Mouse (Mus musculus) Patski (cell line): ENCODE data around the gene Lama2. TPM values are rescaled to one million over a fixed set of nuclear protein-coding genes. Genes with fewer than 3 reads are reported as not detected.

Source experiments
- ATAC-seq: fragments of 100-300 bp; one replicate; pipeline ENCODE4 v1.8.0; 2021
- CTCF ChIA-PET: fragments of 350-600 bp; sonication (Branson Sonifier 250); formaldehyde crosslinking; loops from one replicate; lab custom pipeline; 2022; ENCODE audit warnings: inconsistent platforms; lab: Charles Lee
- POLR2A ChIA-PET: fragments of 350-600 bp; sonication (Branson Sonifier 250); formaldehyde crosslinking; loops from one replicate; lab custom pipeline; 2022; ENCODE audit warnings: antibody characterized with exemption, inconsistent platforms; lab: Charles Lee
- DNase-seq: peaks from one replicate; pipeline ENCODE4 v3.0.0-alpha.2; 2011; ENCODE audit warnings: low read depth, low spot score
- H3K27me3 ChIP-seq: fragments of 371-371 bp; one replicate; pipeline ENCODE4 v1.5.1; 2021
- CTCF ChIP-seq: fragments of 100-300 bp; IDR thresholded peaks from one replicate; pipeline ENCODE4 v1.5.1; 2021
- in situ Hi-C: fragments of 300-500 bp; cut with MboI; formaldehyde crosslinking; loops from 3 replicates; pipeline ENCODE4 v1.11.1; 2018; ENCODE audit warnings: low pct_unique_long_range_greater_than_20kb, mixed read lengths
- polyA plus RNA-seq: library from polyadenylated mRNA; unstranded; gene quantifications from one replicate; pipeline ENCODE4 v1.2.3, GENCODE M21; 2021

The Lama2 gene
- polyA plus RNA-seq, 1 experiment from 2014 or later, result 0.01 TPM

DNA sequence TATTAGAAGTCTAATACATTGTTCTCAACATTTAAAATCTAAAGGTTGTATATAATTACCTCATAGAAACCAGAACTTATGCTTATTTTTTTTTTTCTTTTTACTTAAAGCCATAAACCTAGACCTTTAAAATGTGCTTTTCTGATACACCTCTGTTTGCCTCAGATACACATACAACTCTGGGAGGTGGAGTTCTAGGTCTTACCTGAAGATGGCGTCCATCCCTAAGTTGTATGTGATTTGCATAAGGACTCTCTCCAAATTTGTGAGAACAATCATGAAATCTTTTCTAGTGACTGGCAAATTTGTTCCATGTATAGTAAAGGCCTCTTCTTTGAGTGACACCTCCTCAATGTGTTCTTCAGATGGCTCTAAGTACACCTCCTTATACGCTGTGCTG, 354.8 kb downstream of the Lama2 start:
- peak; percentile 34 for TF ChIP-seq CTCF
- ATAC-seq (no peak), DNase-seq (no peak)
- in situ Hi-C loops, result no loop called here
- CTCF ChIA-PET, result no interaction called here
- POLR2A ChIA-PET, result no interaction called here
- H3K27me3 ChIP-seq, result peaks cover 2% of the 10 kb centered on the region

DNA sequence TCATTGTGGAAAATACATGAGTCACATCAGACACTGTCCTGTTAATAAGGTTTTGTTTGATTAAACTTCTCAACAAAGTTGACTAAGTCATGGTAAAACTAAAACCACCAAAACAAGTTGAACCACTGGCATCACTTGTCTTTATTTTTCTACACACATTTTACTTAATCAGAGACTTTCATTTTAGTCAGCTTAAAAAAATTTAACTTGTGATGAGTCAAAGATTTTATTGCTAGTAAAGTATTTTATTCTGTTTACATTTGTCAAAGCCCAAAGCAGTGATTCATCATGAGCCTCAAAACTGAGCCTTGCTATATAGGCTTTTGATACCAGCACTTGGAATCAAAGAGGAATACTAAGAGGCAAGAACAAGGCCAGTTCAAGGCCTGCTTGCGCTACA, 369.8 kb downstream of the Lama2 start:
- peak; percentile 22 for DNase-seq
- no peaks in the 10 kb centered on the region for H3K27me3 ChIP-seq
- in situ Hi-C loops, result no loop called here
- ATAC-seq, result peak; percentile 77
- CTCF ChIA-PET, result no interaction called here
- POLR2A ChIA-PET, result no interaction called here
- TF ChIP-seq CTCF, result no peak

DNA sequence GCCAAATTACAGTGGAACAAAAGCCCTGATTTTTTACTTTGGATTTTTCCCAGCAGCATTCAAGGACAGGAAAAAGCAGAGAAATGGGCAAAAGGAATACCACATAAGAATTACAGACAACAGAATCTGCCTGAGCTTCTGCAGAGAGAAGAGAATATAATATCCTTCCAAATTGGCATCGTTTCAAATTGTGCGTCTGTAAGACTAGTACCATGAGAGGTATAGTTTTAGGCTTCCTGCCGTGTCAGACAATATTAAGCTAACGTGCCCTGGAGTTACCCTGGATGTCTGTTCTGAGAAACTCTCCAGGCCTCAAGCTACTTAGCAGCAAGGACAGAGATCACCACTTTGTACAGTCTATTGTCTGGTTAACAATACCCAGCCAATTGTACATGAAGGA, 384.8 kb downstream of the Lama2 start:
- ATAC-seq, result no peak
- in situ Hi-C loops, result no loop called here
- H3K27me3 ChIP-seq, result peaks cover 12% of the 10 kb centered on the region
- ChIA-PET CTCF (no interaction called here), POLR2A (no interaction called here)
- no peak for TF ChIP-seq CTCF
- no peak for DNase-seq

DNA sequence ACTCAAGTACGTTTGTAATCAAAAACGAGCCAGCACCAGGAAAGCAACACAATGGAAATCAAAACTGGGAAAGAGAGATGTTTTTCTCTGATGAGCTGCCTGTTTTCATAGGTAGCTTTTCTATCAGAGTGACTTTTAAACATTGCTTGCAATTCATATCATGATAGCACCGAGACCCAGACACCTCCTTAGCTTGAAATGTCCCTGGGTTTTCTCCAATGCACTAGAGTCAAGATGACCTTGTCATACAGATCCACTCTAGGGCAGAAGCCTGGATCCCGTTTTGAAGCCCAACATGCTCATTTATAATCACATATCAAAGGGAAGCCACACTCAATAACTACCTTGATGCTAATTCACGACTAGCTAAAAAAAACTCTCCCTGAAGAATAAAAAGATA, 386.0 kb downstream of the Lama2 start:
- DNase-seq (no peak), ATAC-seq (no peak)
- peaks cover 12% of the 10 kb centered on the region for H3K27me3 ChIP-seq
- CTCF ChIA-PET, result no interaction called here
- in situ Hi-C loops, result no loop called here
- no peak for TF ChIP-seq CTCF
- POLR2A ChIA-PET, result no interaction called here

DNA sequence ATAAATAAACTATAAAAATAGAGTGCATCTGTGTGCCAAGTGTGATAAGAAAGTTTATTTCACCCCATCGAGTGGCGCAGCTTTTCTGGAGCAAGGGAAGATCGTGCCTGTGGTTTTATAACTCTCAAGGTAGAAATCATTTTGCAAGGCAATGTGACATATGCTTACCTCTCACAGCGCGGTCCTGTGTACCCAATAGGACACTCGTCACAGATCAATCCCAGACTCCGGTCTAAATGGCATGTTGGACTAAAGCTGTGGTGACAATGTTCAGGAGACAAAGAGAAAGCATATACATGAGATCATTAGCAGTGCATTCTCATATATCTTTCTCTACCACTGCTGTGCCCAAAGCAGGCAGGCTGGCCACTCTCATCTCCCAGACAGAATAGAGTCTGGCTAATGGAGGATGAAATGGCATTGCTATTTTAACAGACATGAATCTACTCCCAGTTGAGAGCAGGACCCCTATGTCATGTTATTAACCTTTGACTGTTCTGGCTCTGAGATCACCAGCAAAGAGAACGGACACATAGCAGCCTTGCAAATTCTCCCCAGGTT, 395.7 kb downstream of the Lama2 start:
- no peak for TF ChIP-seq CTCF
- ChIA-PET POLR2A (no interaction called here), CTCF (no interaction called here)
- DNase-seq (no peak), ATAC-seq (no peak)
- in situ Hi-C loops, result no loop called here
- no peaks in the 10 kb centered on the region for H3K27me3 ChIP-seq

DNA sequence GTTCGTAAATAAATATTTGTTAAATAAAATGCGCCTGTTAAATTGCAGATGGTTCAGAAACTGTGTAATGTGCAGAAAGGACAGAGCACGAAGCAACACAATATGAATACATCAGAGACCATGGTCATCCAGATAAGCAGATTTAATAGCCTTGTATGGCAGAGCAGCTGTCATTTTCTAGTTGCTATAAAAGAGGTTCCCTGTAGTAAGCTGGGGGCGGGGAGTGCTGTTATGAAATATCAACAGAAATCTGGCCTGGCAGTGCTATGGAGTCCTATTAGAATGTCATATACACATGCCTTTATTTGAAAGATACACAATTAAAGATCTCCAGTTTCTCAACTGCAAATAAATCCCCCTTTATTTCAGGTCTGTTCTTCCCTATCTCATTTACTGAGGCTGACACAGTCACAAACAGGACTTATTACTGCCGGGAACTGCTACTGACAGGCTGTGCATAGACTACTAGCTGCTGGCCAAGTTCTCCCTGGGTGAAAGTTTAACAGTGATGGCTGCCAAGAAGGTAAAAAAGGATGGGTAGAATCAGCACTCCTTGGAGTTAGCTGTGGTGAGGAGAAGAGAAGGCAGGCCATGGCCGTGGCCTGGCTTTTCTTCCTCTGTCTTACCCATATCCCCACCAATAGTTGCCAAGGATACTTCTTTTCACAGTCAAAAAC, 396.8 kb downstream of the Lama2 start:
- in situ Hi-C loops, result no loop called here
- DNase-seq (no peak), ATAC-seq (no peak)
- no peaks in the 10 kb centered on the region for H3K27me3 ChIP-seq
- POLR2A ChIA-PET, result no interaction called here
- CTCF ChIA-PET, result no interaction called here
- TF ChIP-seq CTCF, result no peak

DNA sequence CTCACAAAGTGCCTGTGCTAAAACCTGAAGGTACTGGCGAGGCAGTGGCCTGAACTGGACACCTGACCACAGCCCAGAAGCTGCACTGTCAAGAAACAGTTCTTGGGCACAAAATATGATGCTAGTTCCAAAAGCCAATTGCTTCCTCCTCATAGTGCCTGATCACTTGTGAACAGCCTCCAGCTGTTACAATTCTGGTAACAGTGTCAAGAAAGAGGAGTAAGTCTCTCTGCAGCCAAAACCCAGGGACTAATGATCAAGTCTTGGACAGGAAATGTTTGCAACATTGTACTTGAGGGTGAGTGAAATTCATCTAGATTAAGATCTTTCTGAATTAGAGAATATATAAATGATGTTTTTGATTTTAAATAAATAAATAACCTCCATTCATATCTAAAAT, 399.9 kb downstream of the Lama2 start:
- in situ Hi-C loops, result no loop called here
- H3K27me3 ChIP-seq, result no peaks in the 10 kb centered on the region
- ChIA-PET POLR2A (no interaction called here), CTCF (no interaction called here)
- DNase-seq (no peak), ATAC-seq (no peak)
- no peak for TF ChIP-seq CTCF

DNA sequence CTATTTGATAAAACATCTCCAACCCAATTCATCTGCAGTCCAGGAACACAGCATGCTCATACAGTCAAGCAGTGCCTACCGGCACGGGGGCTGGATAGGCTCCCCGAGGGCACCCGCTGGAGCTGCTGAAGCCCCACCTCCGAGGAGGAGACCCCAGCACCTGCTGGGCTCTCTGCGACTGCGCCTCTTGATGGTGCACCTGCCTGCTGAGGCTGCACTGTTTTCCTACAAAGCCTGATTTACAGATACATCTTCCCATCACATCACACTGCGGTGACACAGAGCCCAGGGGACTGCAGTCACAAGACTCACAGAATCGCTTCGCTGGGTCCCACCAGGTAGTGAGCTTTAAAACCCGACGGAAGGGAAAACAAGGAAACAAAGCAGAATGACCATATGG, 412.2 kb downstream of the Lama2 start:
- ChIA-PET POLR2A (no interaction called here), CTCF (interaction anchor here (1.1 kb wide), 1 partner anchor 16 kb away, joined by 3 read pairs; no protein-coding TSS in a partner anchor)
- no peak for TF ChIP-seq CTCF
- in situ Hi-C loops, result no loop called here
- DNase-seq, result no peak
- no peak for ATAC-seq
- H3K27me3 ChIP-seq, result peaks cover 6% of the 10 kb centered on the region

DNA sequence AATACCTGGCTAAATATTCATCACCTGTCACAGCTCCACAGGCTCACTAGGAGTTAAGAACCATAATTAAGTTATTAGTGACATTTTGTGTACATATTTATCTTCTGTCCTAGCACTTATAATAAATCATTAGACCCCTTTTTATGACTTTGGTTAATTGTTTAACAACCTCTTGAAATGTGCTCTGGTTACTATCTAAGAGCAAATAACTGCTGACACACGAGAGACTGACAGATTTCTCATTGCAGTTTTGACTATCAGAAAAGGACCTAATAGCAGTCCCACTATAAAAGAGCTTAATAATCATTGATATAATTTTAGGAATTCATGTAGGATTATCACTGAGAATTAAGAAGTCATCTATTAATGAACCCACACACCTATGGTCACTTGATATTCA, 421.1 kb downstream of the Lama2 start:
- DNase-seq, result no peak
- no peak for ATAC-seq
- CTCF ChIA-PET, result no interaction called here
- no peaks in the 10 kb centered on the region for H3K27me3 ChIP-seq
- POLR2A ChIA-PET, result no interaction called here
- no peak for TF ChIP-seq CTCF
- in situ Hi-C loops, result no loop called here

DNA sequence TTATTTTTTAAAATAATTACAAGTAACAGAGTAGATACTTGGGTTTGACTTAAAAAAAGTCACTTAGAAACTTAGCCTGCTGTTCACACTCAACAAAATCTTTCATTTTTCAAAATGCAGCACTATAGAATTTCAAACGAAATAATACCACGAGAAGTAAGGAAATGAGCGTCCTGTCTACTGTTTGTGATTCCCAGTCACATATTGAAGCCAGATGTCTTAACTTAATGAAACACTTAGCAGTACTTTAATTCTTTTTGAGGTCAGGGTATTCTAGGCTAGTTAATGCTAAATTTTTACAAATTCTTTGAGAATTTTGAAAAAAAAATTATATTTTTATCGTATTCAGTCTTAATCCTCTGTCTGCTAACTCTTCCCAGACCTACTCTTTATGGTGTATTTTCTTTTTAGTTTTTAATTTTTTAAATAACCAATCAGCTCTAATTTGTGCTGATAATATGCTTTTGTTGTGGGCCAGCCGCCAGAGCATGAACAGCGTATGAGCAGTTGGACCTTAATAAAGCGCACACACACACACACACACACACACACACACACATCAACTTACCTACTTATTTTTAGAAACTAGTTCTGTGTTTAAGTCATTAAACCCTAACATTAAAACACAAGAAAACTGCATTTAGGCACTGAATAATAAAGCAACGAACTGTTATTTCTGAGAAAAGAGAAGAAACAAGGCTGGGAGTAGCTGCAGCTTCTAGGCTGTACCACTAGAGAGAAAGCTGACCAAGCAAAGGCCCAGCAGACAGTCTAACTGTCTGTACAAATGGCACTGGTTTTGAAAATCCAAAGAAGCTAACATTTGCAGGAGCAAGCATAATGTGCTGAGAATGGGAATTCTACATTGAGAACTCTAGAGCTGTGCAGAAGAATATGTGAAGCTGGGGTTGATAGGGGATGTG, 425.3 kb downstream of the Lama2 start:
- in situ Hi-C loops, result no loop called here
- no peaks in the 10 kb centered on the region for H3K27me3 ChIP-seq
- DNase-seq (no peak), ATAC-seq (no peak)
- ChIA-PET POLR2A (no interaction called here), CTCF (interaction anchor here (1.0 to 1.9 kb wide), 3 partner anchors 9 to 12 kb away, joined by 3 to 7 read pairs (median 4); no protein-coding TSS in a partner anchor)
- TF ChIP-seq CTCF, result no peak
